Mouse (Mus musculus) G1E (cell line): Measurements from ENCODE around the gene Rplp2.

ENCODE experiments used
- CTCF ChIP-seq: IDR thresholded peaks from 2 replicates; pipeline ENCODE4 v1.5.1; 2012; ENCODE audit warnings: low read depth, low read length, inconsistent platforms, mixed read lengths
- GATA1 ChIP-seq: IDR thresholded peaks from 2 replicates; pipeline ENCODE4 v1.6.1; 2012; ENCODE audit warnings: borderline replicate concordance, low read length, inconsistent platforms, mixed read lengths

- no peak for TF ChIP-seq CTCF
- no peak for TF ChIP-seq GATA1
These were observed 15.6 kb upstream of the Rplp2 start for GRCm38 (mm10) chr7:141431434-141432185.
